Mouse (Mus musculus): ENCODE data around the gene Pfkl. TPM values are rescaled to one million over a fixed set of nuclear protein-coding genes. Genes with fewer than 3 reads are reported as not detected.

Pfkl gene
- 128 TPM for polyA plus RNA-seq (2017; shearing (Covaris generic))

DNA sequence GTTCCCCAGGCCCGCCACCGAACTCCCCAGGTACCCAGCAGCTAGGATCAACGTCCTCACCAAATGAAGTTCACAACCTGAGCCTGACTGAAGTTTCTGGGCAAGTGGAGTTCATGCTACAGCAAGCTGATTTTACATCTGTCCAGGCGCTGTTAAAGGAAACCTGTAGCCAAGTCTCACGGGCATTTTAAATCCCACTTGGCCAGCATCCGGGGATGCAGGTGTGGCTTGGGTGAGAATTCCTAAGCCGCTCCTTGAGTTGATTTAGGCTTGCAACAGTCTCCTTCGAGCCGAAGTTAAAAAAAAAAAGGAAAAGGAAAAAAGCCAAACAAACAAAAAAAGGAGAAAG is at the start of gene Pfkl:
TSS of gene Pfkl (minus strand) at position 139 of the 349 bp plus-strand sequence.

DNA sequence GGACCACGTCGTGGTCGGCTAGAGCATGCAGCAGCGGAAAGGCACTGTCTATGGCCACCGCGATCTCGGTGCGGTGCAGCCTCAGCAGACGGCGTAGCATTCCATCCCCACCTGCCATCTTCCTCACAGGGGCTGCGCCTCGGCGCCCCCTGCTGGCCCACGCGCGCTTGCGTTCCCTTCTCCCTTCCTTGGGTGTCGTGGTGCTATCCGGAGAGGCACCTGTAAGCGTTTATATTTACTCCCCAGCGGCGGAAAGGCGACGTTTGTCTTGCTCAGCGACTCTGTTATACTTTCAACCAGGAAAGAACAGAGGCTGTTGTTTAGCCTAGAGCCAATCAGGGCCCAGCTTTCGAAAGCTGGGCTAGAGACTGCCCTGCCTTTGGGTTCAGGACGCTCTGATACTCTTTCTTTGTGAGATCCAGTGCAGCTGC is 33.5 kb upstream of the Pfkl start, which contains the start of gene Aire:
TSS of gene Aire (minus strand) at position 205 of the 431 bp plus-strand sequence.

DNA sequence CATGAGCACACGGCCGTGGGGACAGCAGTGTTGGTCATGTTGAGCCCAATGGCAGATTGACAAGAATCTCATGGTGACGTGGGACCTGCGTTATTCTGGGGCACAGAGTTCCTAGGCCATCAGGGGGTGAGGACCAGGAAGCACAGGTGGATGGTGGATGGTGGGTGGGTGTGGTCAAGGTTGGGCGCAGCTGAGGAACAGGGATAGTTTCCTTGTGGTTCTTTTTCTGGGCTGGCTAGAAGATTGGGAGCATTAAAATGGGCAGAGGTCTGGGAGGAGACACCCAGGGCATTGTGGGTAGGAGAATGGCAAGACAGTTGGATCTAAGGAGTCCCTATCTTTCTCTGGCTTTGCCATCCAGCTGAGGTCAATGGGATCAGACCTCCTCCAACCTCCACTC is 31.8 kb upstream of the Pfkl start, which contains the start of gene Dnmt3l:
TSS of gene Dnmt3l (plus strand) at position 301 of the 400 bp plus-strand sequence.

DNA sequence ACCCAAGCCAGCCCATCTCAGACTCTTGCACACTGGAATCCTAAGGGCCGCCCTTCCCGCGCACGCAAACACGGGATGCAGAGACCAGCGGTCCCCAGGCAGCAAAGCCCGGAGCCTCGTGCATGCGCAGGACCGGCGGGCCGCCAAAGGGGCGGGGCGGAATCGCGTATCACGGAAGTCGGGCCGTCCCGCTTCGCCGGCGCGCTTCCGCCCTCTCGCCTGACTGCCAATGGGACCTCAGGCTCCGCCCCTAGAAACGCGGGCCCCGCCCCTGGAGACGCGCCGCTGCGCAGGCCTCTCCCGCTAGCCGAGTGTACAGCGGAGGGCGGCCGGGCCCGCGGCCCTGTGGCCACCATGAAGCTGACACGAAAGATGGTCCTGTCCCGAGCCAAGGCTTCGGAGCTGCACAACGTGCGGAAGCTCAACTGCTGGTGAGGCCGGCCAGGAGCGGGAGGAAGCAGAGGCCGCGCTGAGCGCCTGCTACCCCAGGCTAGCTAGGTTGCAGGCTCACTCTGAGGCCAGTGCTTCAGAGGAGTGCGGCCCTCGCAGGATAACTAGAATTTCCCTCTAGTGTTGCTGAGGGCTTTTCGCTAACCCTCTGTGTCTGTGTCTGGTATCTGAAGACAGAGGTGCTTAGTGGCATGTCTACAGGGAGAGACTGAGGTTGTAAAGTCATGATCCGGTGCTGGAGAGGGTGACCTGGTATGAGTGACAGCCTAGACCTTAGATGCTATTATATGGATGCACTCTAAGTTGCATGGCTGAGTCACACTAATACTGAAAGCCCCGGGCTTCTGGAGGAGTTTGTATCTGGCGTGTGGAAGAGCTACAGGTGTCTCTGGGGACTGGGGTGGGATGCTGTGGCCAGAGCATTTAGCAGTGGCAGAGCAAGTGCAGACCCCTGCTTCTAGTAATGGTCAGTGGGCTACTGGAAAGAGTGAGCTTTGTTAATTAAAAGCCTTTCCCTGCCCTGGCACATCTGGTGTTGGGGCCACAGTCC is 31.2 kb downstream of the Pfkl start, which contains the start of gene 1810043G02Rik:
TSS of gene 1810043G02Rik (plus strand) at position 174 of the 1,000 bp plus-strand sequence.

DNA sequence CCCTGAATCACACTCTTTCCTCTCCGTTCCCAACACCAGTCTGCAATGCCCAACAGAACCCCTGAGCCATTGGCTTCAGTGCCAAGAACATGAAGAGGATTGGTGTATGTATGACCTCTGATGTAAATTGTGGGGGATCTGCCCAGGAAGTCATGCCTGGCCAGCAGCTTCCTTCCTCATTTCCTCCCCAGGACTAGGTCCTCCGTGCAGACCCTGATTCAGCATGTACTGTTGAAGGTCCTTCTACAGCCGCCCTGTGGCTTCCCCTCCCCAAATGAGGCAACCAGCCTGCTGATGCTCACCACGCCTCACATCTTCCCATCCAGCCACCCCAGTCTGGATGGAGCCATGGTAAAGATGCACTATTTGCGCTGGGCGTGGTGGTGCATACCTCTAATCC is 39.4 kb downstream of the Pfkl start, which contains the start of gene Trpm2:
TSS of gene Trpm2 (minus strand) at position 83 of the 400 bp plus-strand sequence.

Other genes starting within 250 kb of the Pfkl start
- gene Gm3238, start 238.8 kb downstream of the Pfkl start, polyA plus RNA-seq (2017; shearing (Covaris generic)), result not detected
- not detected for gene Gm7138, start 233.1 kb downstream of the Pfkl start, polyA plus RNA-seq (2017; shearing (Covaris generic))
- not detected for gene Gm3250, start 227.5 kb downstream of the Pfkl start, polyA plus RNA-seq (2017; shearing (Covaris generic))
- not detected for gene Gm7137, start 221.9 kb downstream of the Pfkl start, polyA plus RNA-seq (2017; shearing (Covaris generic))
- gene Gm9639, start 215.0 kb downstream of the Pfkl start, polyA plus RNA-seq (2017; shearing (Covaris generic)), result not detected
- not detected for gene Gm19668, start 210.9 kb downstream of the Pfkl start, polyA plus RNA-seq (2017; shearing (Covaris generic))
- not detected for gene Gm9507, start 198.2 kb downstream of the Pfkl start, polyA plus RNA-seq (2017; shearing (Covaris generic))
- not detected for gene Gm2696, start 195.4 kb downstream of the Pfkl start, polyA plus RNA-seq (2017; shearing (Covaris generic))
- gene Krtap10-4, start 183.0 kb downstream of the Pfkl start, polyA plus RNA-seq (2017; shearing (Covaris generic)), result not detected
- gene Krtap10-10, start 174.1 kb downstream of the Pfkl start, polyA plus RNA-seq (2017; shearing (Covaris generic)), result not detected
- gene Gm36176, start 163.3 kb downstream of the Pfkl start, polyA plus RNA-seq (2017; shearing (Covaris generic)), result not detected
- gene Gm10318, start 157.2 kb downstream of the Pfkl start, polyA plus RNA-seq (2017; shearing (Covaris generic)), result not detected
- not detected for gene Gm3285, start 148.1 kb downstream of the Pfkl start, polyA plus RNA-seq (2017; shearing (Covaris generic))
- gene Lrrc3, start 107.5 kb downstream of the Pfkl start, polyA plus RNA-seq (2017; shearing (Covaris generic)), result 0.11 TPM
- gene Trpm2, start 39.5 kb downstream of the Pfkl start, polyA plus RNA-seq (2017; shearing (Covaris generic)), result not detected
- gene 1810043G02Rik, start 31.6 kb downstream of the Pfkl start, polyA plus RNA-seq (2017; shearing (Covaris generic)), result 7.4 TPM
- gene Dnmt3l, start 31.9 kb upstream of the Pfkl start, polyA plus RNA-seq (2017; shearing (Covaris generic)), result not detected
- 0.22 TPM for gene Aire, start 33.5 kb upstream of the Pfkl start, polyA plus RNA-seq (2017; shearing (Covaris generic))
- 2.9 TPM for gene Icosl, start 59.2 kb upstream of the Pfkl start, polyA plus RNA-seq (2017; shearing (Covaris generic))
- 37.6 TPM for gene D10Jhu81e, start 159.7 kb upstream of the Pfkl start, polyA plus RNA-seq (2017; shearing (Covaris generic))
- 29.7 TPM for gene Pwp2, start 175.1 kb upstream of the Pfkl start, polyA plus RNA-seq (2017; shearing (Covaris generic))
- 41.3 TPM for gene Trappc10, start 234.6 kb upstream of the Pfkl start, polyA plus RNA-seq (2017; shearing (Covaris generic))

Measured in naive thymus-derived CD4-positive, alpha-beta T cell, adult 5 months (primary cell).